Mouse (Mus musculus) cerebellum, adult 9-11 months (tissue): ENCODE measurements around the gene Fam174b.

ENCODE experiments used
- DNase-seq: peaks from one replicate; pipeline ENCODE4 v3.0.0; 2022

Gene Fam174b

GRCm38 (mm10) chr7:73753598-73753997, 13.5 kb downstream of the Fam174b start:
- DNase-seq, result no peak

GRCm38 (mm10) chr7:73755377-73756110, 15.4 kb downstream of the Fam174b start:
- no peak for DNase-seq

- no peak for DNase-seq
Measured at GRCm38 (mm10) chr7:73761691-73762189, 21.6 kb downstream of the Fam174b start.

- DNase-seq, result no peak
Measured at GRCm38 (mm10) chr7:73764679-73765078, 24.6 kb downstream of the Fam174b start.

- no peak for DNase-seq
Measured at GRCm38 (mm10) chr7:73765186-73765903, 25.2 kb downstream of the Fam174b start.

- DNase-seq, result no peak
Measured at GRCm38 (mm10) chr7:73769224-73769623, 29.1 kb downstream of the Fam174b start.

GRCm38 (mm10) chr7:73771384-73772274, 31.5 kb downstream of the Fam174b start:
- DNase-seq, result no peak

GRCm38 (mm10) chr7:73772275-73772765, 32.2 kb downstream of the Fam174b start:
- DNase-seq, result no peak

- DNase-seq, result no peak
Measured at GRCm38 (mm10) chr7:73774781-73775180, 34.7 kb downstream of the Fam174b start.

GRCm38 (mm10) chr7:73777777-73778176, 37.7 kb downstream of the Fam174b start:
- DNase-seq, result no peak

GRCm38 (mm10) chr7:73784736-73785428, 44.8 kb downstream of the Fam174b start:
- DNase-seq, result no peak

- no peak for DNase-seq
Measured at GRCm38 (mm10) chr7:73785815-73786214, 45.7 kb downstream of the Fam174b start.

GRCm38 (mm10) chr7:73787513-73787912, 47.4 kb downstream of the Fam174b start:
- no peak for DNase-seq

GRCm38 (mm10) chr7:73791096-73791495, 51.0 kb downstream of the Fam174b start:
- no peak for DNase-seq

- no peak for DNase-seq
Measured at GRCm38 (mm10) chr7:73792155-73792554, 52.1 kb downstream of the Fam174b start.

- no peak for DNase-seq
Measured at GRCm38 (mm10) chr7:73792641-73793040, 52.5 kb downstream of the Fam174b start.

GRCm38 (mm10) chr7:73809261-73809660, 69.2 kb downstream of the Fam174b start:
- DNase-seq, result no peak

- no peak for DNase-seq
Measured at GRCm38 (mm10) chr7:73811439-73811838, 71.3 kb downstream of the Fam174b start.

GRCm38 (mm10) chr7:73812176-73812575, 72.1 kb downstream of the Fam174b start:
- no peak for DNase-seq

- DNase-seq, result no peak
Measured at GRCm38 (mm10) chr7:73813887-73814286, 73.8 kb downstream of the Fam174b start.

- DNase-seq, result no peak
Measured at GRCm38 (mm10) chr7:73814454-73814853, 74.4 kb downstream of the Fam174b start.
